Mouse (Mus musculus) forebrain, postnatal 0 days (tissue): ENCODE data around the gene 1700023F06Rik. TPM values are rescaled to one million over a fixed set of nuclear protein-coding genes. Genes with fewer than 3 reads are reported as not detected.

Experiments used
- ATAC-seq: fragments of 200-750 bp; cut with Nextera tagmentation; 2 replicates; pipeline ENCODE4 v1.8.0; 2017; ENCODE audit warnings: mild to moderate bottlenecking, moderate library complexity
- DNase-seq: peaks from one replicate; pipeline ENCODE4 v3.0.0-alpha.2; 2015
- H3K27ac ChIP-seq: fragments of 300-500 bp; sonication (generic); 2 replicates; pipeline ENCODE4 v1.5.1; 2014; ENCODE audit warnings: low read depth, mild to moderate bottlenecking, antibody characterized with exemption, low read length, moderate library complexity, mixed read lengths
- H3K27me3 ChIP-seq: fragments of 300-500 bp; sonication (generic); 2 replicates; pipeline ENCODE4 v1.6.1; 2014; ENCODE audit warnings: mild to moderate bottlenecking, low read length, mixed read lengths; ENCODE audit not compliant: insufficient read depth
- H3K36me3 ChIP-seq: fragments of 300-500 bp; sonication (generic); 2 replicates; pipeline ENCODE4 v1.6.1; 2014; ENCODE audit warnings: mild to moderate bottlenecking, moderate library complexity; ENCODE audit not compliant: insufficient read depth
- H3K4me1 ChIP-seq: fragments of 300-500 bp; sonication (generic); 2 replicates; pipeline ENCODE4 v1.6.1; 2014; ENCODE audit warnings: antibody characterized with exemption; ENCODE audit not compliant: insufficient read depth
- H3K4me2 ChIP-seq: fragments of 300-500 bp; sonication (generic); 2 replicates; pipeline ENCODE4 v1.6.1; 2014; ENCODE audit warnings: low read depth, mild to moderate bottlenecking, moderate library complexity
- H3K4me3 ChIP-seq: fragments of 300-500 bp; sonication (generic); 2 replicates; pipeline ENCODE4 v1.5.1; 2014; ENCODE audit warnings: low read depth, low read length, mixed read lengths
- H3K9ac ChIP-seq: fragments of 300-500 bp; sonication (generic); 2 replicates; pipeline ENCODE4 v1.6.1; 2014; ENCODE audit warnings: mild to moderate bottlenecking
- H3K9me3 ChIP-seq: fragments of 300-500 bp; sonication (generic); 2 replicates; pipeline ENCODE4 v1.6.1; 2016; ENCODE audit warnings: low read length
- CTCF ChIP-seq: sonication (generic); IDR thresholded peaks from 2 replicates; pipeline ENCODE4 v1.5.1; 2016; ENCODE audit warnings: antibody characterized with exemption, control low read depth, low read depth
- WGBS: fragments of 180-500 bp; shearing (Covaris S2); extraction: QIAGEN DNeasy Blood & Tissue Kit; methylation state at CpG from one replicate; pipeline ENCODE4 v1.1.7; 2014; 5-methylcytosine and 5-hydroxymethylcytosine counted together
- polyA plus RNA-seq: library from polyadenylated mRNA; unstranded; fragments of >200 nt; fragmentation: Nextera tagmentation; extraction: Ambion mirVana; gene quantifications from 2 replicates; pipeline ENCODE4 v1.2.1, GENCODE M21; 2015
- total RNA-seq: library from RNA; depleted of rRNA; stranded (reverse); fragments of >200 nt; gene quantifications from 2 replicates; pipeline ENCODE4 v1.2.3, GENCODE M21; 2014; rRNA removed

The 1700023F06Rik gene
- total and polyA plus RNA-seq, 2 experiments from 2014 or later, result 0.71 to 3.1 TPM

- Histone ChIP-seq H3K4me1 (no peaks in the 10 kb centered on the region), H3K9me3 (no peaks in the 10 kb centered on the region), H3K9ac (no peak overlapping the region), H3K4me3 (0 out of 2 replicates have a peak overlapping the region, but pooled peaks have one; percentile 12), H3K27me3 (no peaks in the 10 kb centered on the region), H3K4me2 (peak overlapping the region; percentile 43), H3K36me3 (no peaks in the 10 kb centered on the region), H3K27ac (no peak overlapping the region)
- peak; percentile 84 for DNase-seq
- peak; percentile 95 for ATAC-seq
- 2% methylated on average over 25 of the region's 25 CpGs for WGBS
- peak; percentile 88 for TF ChIP-seq CTCF
Observed at GRCm38 (mm10) chr11:103158621-103159478, 49.5 kb downstream of the 1700023F06Rik start.

- Histone ChIP-seq H3K4me3 (no peak overlapping the region), H3K9ac (no peak overlapping the region), H3K9me3 (no peaks in the 10 kb centered on the region), H3K4me2 (no peak overlapping the region), H3K27me3 (no peaks in the 10 kb centered on the region), H3K4me1 (no peaks in the 10 kb centered on the region), H3K36me3 (no peaks in the 10 kb centered on the region), H3K27ac (no peak overlapping the region)
- ATAC-seq (no peak), DNase-seq (no peak)
- WGBS, result 95% methylated on average over 4 of the region's 4 CpGs
- no peak for TF ChIP-seq CTCF
Observed at GRCm38 (mm10) chr11:103149771-103150170, 58.6 kb downstream of the 1700023F06Rik start.

Other genes with a start within 250 kb of the 1700023F06Rik start
- 63.2 and 64.1 TPM in 2 replicates for gene Nmt1, start 180.4 kb downstream of the 1700023F06Rik start, total RNA-seq
- gene Nmt1, start 180.4 kb downstream of the 1700023F06Rik start, polyA plus RNA-seq, result 35.0 and 36.7 TPM in 2 replicates
- 136 and 148 TPM in 2 replicates for gene Dcakd, start 180.2 kb downstream of the 1700023F06Rik start, total RNA-seq
- 173 and 191 TPM in 2 replicates for gene Dcakd, start 180.2 kb downstream of the 1700023F06Rik start, polyA plus RNA-seq
- 8.5 and 8.8 TPM in 2 replicates for gene Plcd3, start 106.9 kb downstream of the 1700023F06Rik start, total RNA-seq
- 3.6 TPM in 2 replicates for gene Plcd3, start 106.9 kb downstream of the 1700023F06Rik start, polyA plus RNA-seq
- gene Acbd4, start 106.9 kb downstream of the 1700023F06Rik start, total RNA-seq, result 27.2 and 28.5 TPM in 2 replicates
- 20.1 and 27.1 TPM in 2 replicates for gene Acbd4, start 106.9 kb downstream of the 1700023F06Rik start, polyA plus RNA-seq
- 19.0 and 20.5 TPM in 2 replicates for gene Hexim1, start 92.3 kb downstream of the 1700023F06Rik start, total RNA-seq
- 3.7 and 3.9 TPM in 2 replicates for gene Hexim1, start 92.3 kb downstream of the 1700023F06Rik start, polyA plus RNA-seq
- 30.8 and 47.0 TPM in 2 replicates for gene Hexim2, start 76.1 kb downstream of the 1700023F06Rik start, total RNA-seq
- 16.5 and 27.9 TPM in 2 replicates for gene Hexim2, start 76.1 kb downstream of the 1700023F06Rik start, polyA plus RNA-seq
- 6.5 and 9.4 TPM in 2 replicates for gene Fmnl1, start 37.5 kb downstream of the 1700023F06Rik start, total RNA-seq
- 4.8 and 7.1 TPM in 2 replicates for gene Fmnl1, start 37.5 kb downstream of the 1700023F06Rik start, polyA plus RNA-seq
- gene Spata32, start 9.9 kb upstream of the 1700023F06Rik start, total RNA-seq, result 0.57 and 0.62 TPM in 2 replicates
- gene Spata32, start 9.9 kb upstream of the 1700023F06Rik start, polyA plus RNA-seq, result 0.43 and 0.64 TPM in 2 replicates
- 3.2 and 5.8 TPM in 2 replicates for gene Map3k14, start 58.9 kb upstream of the 1700023F06Rik start, total RNA-seq
- 0.77 TPM in 2 replicates for gene Map3k14, start 58.9 kb upstream of the 1700023F06Rik start, polyA plus RNA-seq
- gene Arhgap27, start 155.1 kb upstream of the 1700023F06Rik start, total RNA-seq, result 4.2 and 5.6 TPM in 2 replicates
- 3.2 and 4.8 TPM in 2 replicates for gene Arhgap27, start 155.1 kb upstream of the 1700023F06Rik start, polyA plus RNA-seq
- gene Plekhm1, start 204.1 kb upstream of the 1700023F06Rik start, total RNA-seq, result 4.2 and 7.1 TPM in 2 replicates
- 5.3 and 5.7 TPM in 2 replicates for gene Plekhm1, start 204.1 kb upstream of the 1700023F06Rik start, polyA plus RNA-seq